Mouse (Mus musculus) stomach, postnatal 0 days (tissue): ENCODE results near the gene Ppp4r4.

ENCODE experiments used
- CTCF ChIP-seq: IDR thresholded peaks from 2 replicates; pipeline ENCODE4 v1.5.1; 2016; ENCODE audit warnings: antibody characterized with exemption, low read depth, mild to moderate bottlenecking, moderate library complexity
- EP300 ChIP-seq: optimal IDR thresholded peaks from 2 replicates; pipeline ENCODE3; 2016; ENCODE audit warnings: antibody characterized with exemption

DNA sequence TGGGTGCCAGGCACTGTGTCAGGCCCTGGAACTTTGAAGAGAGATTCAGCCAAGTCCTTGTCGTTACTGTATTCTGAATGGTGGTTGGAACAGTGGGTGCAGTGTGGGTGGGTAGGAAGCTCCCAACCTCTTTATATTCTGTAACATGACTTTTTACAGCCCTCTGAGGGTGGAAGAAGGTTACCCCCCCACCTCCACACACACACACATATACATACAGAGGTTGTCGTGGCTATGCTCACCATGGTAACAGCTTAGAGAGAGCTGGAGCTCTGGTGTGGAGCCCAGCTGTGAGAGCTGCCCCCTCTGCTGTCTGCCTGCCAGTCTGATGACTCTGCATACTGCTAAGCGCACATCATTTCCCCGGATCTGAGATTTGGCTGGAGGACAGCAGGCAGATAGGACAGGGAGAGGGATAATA, 18.6 kb upstream of the Ppp4r4 start:
- TF ChIP-seq CTCF (no peak), EP300 (no peak)
